Mouse (Mus musculus) layer of hippocampus, adult 9-11 months (tissue): ENCODE data around the gene Mrpl54.

Experiments
- DNase-seq: peaks from one replicate; pipeline ENCODE4 v3.0.0; 2022

Mrpl54 gene

DNA sequence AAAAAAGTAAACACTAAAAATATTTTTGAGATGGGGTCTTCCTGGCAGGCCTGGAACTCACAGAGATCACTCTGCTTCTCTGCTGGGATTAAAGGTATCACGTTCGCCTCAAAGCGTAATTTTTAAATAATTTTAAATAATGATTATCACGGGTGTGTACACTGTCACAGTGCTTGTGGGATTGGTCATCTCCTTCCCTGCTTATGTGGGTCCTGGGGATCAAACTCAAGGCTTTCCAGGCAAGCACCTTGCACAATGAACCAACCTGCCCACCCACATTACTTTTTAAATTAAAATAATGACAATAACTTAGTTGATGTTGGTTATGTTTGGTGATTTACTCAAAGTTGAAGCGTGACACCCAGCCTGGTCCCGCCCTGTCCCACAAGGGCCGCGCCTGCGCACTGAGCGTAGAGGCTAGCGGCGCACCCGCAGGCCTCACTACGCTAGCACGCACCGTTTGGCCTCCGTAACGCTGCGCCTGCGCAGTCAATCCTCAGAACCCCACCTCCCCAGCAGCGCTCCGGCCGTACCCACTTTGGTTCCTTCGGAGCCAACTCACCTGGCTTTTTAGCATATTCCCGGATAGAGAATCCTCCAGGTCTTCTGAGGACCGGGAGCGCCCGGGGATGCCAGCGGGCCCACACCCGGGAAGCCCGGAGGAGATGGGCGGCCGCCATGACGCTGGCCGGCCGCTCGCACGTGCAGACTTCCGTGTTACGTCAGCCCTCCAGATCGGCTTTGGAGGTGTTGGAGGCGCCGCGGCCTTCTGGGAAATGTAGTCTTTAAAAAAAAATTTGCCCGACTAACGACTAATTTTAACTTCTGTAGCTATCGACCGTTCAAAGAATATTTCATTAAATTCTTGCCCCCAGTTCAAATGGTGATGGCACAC is at the start of gene Mrpl54, which contains the start of gene Apba3:
Mrpl54 (minus strand) TSS at position 724 of the 895 bp plus-strand sequence.
Apba3 (plus strand) TSS at position 750 of the 895 bp plus-strand sequence.
- DNase-seq: peak; percentile 96

DNA sequence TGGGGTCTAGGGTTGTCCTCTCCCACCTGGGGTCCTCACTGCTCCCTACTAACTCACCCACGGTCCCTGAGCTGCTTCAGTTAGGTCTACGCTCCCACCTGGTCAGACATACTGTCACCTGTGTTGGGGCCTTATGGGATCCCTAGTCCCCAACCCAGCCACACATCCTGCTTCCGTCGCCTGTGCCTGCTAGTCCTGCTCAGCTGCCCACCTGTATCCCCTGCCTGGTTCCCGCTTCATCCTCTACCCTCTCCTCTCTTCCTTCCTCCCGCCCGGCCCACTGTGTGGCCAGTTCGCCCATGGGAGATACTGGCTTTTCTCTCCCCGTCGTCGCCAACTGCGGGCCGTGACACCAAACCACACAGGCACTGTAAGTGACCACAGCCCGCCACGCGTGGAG is 48.9 kb upstream of the Mrpl54 start:
- no peak for DNase-seq

DNA sequence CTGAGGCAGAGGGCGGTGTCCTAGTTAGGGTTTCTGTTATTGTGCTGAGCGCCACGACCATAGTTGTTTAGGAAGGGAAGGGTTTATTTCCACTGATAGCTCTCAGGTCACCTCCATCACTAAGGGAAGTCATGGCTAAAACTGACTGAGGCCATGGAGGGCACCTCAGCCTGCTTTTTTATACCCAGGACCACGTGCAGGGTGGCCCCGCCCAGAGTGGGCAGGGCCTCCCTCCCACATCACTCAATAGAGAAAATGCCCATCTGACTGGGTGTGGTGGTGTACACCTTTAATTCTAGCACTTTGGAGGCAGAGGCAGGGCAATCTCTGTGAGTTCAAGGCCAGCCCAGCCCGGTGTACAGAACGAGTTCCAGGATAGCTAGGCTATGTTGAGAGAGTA is 47.5 kb upstream of the Mrpl54 start:
- DNase-seq: no peak

DNA sequence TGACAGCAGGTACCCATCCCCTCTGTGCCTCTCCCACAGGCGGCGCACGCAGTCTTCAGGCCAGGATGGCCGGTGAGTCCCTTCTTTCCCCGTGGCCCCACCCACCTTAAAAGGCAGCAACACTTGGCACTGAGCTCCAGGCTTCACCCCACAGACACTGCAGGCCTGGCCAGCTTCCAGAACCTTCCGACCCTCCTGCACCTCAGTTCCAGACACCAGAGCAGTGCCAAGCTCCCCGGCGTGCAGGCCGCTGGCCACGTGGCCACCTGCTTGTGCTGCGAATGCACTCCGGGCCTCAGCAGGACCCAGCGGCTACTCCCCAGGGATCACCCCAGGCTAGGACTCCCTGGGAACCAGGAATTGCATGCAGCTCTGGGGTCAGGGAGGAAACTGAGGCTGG is 46.8 kb upstream of the Mrpl54 start:
- no peak for DNase-seq

DNA sequence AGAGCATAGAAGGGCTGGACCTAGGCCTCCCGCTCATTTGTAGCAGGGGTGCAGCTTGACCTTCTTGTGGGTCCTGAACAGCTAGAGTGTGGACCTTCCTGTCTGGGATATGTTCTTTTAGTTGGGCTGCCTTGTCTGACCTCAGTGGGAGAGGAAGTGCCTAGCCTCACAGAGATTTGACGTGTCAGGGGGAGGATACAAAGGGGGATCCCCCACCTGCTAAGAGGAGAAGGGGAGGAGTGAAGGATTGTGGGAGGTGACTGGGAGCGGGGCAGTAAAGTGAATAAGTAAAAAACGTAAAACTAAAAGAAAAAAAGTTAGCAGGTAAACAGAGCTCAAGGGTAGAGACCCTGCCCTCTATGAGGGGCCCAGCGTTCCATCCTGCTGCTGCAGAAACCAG is 42.8 kb upstream of the Mrpl54 start:
- no peak for DNase-seq

DNA sequence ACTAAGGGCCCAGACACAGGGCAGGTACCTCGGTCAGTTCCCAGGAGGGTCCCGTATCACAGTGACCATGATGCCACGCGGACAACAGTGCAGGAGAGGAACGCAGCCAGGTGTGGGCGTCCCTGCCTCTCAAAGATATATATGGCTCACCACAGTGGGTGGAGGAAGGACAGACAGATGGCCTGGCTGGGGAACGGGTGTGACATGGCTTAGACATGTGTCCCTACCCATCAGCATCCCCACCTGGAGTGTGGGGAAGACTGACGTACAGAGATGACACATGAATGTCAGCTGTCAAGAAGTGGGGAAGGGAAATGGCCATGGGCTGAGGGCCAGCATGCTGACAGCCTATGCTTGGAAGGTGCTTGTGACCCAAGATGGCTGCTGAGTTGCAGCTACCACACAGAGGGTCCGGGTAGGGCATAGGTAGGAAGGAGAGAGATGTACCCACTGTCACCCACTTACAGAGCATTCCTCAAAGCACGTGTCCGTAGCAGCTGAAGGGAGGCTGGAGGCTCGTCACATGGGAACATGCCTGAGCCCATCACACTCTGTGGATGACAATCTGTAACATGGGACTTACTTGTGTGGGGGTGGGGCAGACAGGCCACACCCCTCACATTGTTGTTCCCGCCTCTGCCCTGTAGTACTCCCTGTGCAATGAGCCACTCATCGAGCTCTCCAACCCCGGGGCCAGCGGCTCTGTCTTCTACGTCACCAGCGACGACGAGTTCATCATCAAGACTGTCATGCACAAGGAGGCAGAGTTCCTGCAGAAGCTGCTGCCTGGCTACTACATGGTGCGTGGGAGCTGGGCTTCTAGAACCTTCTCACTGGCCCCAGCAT is 40.3 kb upstream of the Mrpl54 start:
- DNase-seq: peak; percentile 73

DNA sequence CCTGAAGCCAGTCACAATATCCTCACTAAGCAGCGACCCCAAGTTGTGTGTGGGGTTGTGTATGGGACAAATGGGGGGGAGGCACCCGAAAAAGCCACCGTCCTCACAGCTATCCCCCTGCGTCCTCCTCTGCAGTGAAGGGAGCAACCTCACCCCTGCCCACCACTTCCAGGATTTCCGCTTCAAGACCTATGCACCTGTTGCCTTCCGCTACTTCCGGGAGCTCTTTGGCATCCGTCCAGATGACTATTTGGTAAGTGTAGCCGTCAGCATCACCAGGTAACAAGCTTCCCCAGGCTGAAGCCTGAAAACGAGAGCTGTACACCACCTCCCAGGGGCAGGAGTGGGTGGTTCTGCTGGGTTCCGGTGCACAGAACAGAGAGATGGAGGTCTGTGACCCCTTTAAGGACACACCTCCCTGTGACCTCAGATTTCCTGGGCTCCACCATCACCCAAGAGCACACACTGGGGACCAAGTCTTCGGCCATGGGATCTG is 39.5 kb upstream of the Mrpl54 start:
- no peak for DNase-seq

DNA sequence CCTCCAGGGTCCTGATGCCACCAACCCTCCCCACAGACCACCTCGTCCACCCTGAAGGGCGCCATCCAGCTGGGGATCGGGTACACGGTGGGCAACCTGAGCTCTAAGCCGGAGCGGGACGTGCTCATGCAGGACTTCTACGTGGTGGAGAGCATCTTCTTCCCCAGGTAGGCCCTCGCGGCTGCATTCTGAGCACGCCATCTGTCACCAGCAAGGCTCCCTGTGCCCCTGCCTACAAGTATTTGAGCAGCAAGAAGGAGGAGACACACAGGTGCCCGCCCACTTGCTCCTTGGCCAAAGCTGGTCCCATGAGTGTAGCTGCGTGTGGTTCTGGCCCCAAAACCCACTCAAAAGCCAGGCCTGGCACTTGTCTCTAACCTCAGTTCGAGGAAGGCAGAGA is 38.9 kb upstream of the Mrpl54 start:
- DNase-seq: no peak

DNA sequence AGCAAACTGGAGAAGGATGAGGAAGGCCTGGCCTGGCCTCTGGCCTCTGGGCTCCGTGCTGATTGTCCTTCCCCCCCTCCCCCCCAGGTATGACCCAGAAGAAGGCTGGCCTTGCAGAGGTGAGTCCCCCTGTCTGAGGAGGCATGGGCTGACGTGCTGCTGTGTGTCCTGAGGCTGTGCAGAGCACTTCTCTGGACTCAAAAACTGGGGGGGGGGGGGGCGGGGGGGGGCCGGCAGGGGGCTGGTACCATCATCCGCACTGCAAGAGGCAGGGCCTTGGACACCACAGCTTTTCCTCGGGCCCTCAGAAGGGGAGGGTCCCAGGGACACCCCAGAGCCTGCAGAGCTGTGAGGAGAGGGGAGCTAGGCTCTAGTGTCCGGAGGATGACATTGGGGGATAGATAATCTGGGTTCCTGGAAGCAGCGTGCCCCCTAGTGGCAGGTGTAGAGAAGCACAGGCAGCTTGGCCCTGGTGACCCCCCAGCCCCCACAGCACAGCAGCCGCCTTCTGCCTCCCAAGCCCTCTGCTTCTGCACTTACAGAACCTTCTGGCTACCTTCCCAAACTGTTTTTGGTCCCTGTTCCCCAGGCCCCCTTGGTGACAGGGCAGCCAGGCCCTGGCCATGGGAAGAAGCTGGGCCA is 38.0 kb upstream of the Mrpl54 start:
- no peak for DNase-seq

DNA sequence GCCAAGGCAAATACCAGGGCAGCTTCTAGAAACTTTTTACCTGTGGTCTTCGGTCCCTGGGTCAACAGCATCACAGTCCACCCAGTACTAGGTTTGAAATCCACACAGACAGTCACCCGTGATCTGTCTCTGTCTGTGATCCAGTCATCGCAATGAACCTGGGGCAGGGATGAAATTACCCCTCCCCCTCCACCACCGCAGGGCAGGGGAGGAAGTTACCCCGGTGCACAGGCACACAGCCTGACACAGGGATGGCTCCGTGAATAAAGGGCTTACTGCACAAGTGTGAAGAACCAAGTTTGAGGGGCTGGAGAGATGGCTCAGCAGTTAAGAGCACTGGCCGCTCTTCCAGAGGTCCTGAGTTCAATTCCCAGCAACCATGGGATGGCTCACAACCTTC is 37.0 kb upstream of the Mrpl54 start:
- no peak for DNase-seq

DNA sequence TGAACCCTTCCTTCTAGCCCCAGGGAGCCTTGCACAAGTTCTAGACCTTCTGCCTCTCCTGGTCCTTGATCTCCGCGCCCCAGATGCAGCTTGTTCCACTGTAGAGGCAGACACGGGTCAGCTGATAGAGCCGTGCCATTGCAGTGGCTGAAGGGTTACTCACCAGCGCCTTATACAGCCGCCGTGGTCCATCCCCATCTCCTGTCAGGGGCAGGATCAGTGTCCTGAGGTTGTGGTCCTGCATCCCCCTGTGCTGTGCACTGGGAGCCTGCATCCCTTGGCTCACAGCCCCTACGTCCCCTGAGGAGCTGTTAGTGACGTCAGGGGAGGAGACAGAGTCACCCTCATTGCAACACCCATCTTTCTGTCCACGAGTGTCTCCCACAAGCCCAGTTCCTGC is 36.5 kb upstream of the Mrpl54 start:
- no peak for DNase-seq

DNA sequence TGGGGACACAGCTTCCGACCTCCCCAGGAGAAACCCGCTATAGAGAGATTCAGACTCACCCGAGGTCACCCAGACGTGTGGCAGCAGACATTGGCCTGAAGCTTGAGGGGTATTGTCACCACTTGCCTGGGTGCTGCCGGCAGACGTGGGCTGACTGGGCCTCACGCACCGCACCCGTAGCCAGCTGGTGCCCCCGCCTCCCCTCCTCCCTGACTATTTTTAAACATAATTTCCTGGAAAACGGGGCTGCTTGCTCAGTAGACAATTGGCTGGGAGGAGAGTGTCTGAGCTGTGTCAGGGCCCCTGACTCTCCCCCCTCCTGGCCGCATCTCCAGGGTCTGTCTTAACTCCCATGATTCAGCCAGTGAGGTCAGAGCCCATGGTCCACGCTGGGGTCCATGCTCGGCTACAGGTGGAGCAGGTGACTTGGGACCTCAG is 36.1 kb upstream of the Mrpl54 start:
- peak; percentile 69 for DNase-seq

DNA sequence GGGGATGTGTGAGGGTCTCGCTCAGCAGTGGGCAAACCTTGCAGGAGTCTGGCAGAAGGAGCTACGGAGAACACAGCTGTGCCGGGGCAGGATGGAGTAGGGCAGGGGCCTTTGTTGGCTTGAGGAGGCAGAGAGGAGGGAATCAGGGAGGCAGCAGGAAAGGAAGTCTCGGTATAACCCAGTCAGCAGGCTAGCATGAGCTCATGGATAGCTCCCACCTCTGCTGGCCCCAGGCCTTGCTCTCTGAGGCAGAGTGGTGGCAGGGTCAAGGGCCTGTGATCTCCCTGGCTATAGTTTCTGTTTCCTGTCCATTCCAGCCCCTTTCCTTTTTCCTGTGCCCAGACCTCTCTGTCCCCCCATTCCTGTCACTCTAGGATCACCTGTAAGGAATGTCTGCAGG is 35.6 kb upstream of the Mrpl54 start:
- no peak for DNase-seq

DNA sequence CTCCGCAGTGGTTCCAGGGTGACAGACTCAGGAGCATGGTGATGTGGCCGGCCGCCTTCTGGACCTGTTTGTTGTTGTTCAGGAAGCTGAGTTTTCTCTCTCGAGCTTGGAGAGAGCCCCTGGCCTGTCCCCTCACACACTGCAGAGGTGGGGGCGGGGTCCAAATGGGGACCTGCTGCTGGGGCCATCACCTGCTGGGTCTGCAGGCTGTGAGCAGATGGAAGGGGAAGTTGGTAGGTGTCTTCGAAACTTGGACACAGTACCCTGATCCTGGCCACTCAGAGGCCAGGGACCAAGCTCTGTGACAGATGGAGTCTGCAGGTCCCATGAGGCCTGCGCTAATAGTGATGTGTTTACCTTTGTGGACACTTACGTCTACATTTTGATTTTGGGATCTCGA is 34.6 kb upstream of the Mrpl54 start:
- DNase-seq: no peak

DNA sequence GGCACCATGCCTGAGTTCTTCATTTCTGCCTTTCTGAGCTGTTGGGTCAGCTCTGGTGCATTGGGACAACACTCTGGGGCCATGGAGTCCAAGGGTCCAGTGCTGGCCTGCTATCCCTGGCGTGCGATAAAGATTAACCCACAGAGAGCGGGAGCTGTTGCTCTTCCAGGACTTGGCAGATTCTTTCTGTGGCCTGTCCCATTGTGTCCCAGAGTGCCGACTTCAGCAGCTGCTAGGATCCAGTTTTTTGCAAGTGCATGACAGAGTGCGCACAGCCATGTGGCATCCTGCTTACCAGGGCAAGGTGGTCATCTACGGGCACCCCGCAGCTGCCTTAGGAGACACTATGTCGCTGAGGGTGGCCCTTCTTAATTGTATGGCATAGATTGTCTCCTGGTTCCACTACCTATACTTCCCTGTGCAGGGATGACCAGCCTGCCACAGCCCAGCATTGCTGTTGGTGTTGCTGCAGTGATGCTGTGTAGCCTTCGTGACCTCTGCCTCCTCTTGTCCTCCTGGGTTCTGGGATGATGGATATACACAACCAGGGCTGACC is 33.7 kb upstream of the Mrpl54 start:
- no peak for DNase-seq

DNA sequence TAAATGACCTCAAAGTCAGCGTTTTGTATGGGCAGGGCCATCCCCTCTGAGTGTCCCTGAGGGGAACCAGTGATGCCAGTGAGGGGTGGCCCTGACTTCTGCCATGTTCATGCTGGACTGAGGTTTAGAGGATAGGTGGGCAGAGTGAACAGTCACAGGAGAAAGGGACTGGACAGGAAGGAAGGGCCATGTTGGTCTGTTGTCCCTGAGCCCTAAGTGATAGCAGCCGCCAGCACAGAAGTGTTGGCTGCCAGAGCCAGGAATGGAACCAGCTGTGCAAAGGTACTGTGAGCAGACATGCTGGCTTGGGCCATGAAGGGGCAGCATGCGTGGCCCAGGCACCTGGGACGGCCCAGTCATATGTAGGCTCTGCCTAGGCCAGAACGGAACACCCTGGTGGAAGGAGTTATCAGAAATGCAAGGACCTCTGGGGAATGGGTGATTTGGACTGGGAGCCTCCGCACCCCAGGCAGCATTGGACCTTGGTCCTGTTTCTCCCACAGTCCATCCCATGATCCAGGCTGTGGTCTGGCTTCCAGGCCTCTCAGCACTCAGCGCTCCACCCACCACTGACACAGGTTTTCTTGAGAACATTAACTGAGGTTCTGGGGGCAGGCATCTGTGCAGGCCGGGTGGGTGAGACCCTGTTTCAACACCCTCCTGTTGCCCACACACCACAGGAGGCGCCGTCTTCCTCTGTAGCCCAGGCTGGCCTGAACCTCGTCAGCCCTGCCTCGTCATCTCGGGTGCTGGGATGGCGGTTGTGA is 33.0 kb upstream of the Mrpl54 start:
- no peak for DNase-seq

DNA sequence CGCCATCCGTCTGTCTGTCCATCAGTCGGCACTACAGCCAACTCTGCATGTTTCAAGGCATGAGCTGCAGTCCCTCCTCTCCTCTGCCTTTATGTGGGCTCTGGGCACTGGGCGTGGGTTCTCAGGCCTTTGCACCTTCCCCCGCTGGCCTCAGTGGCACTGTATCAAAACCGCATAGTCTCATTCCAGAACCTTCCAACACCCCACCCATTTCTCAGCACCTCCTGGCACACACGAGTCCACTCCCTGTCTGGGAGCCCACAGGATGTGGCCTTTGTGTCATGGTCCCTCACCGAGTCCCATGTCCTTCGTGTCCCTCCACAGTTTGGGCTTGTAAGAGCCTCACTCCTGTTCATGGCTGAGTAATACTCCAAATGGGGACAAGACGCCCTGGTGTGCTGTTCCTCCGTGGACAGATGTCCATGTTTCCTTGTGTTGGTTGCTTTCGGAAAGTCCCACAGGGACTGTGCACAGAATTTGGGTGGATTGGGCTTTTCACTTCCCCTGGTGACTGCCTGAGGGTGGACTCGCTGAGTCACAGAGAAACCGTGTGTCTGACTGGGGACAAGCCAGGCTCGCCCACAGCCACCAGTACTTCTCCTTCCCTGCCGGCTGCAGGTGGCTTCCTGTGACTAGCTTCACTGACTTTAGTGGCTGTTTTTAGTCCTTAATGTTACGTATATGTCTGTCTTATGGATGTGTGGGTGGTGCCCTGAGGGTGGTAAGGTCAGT is 31.8 kb upstream of the Mrpl54 start:
- DNase-seq: peak; percentile 87

DNA sequence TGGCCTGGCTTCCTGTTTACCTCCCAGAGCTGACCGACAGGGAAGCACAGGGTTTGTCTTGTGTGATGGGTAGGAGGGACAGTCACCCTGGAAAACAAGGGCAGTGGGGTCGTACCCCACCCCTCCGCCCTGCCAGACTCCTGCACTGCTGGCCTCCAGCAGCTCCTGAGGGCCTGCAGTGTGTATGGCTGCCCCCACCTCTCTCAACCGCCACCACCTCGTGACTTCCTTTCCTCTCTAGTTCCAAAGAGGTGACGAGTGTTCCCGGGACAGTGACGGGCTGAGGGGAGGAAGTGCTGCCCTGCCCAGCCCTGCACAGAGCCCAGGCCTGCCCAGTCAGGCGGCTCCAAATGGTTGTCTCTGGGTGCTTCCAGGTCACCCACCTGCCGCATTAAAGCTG is 31.1 kb upstream of the Mrpl54 start:
- DNase-seq: no peak

DNA sequence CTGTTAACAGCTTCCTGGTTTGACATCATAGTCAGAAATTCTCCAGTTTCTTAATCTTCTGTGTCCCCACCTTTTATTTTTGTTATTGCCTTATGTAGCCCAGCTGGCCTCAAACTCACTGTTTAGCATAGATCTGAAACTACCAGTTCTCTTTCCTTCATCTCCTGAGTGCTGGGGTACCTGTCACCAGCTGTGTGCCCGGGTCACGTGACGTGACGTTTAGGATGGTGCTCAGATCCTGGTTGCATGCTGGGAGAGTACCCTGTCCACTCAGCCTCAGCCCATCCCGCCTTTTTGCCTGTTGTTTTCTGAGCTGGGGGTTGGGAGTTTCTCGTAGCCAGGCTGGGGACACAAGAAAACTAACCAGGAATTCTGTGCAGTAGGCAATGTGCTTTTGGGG is 30.5 kb upstream of the Mrpl54 start:
- DNase-seq: no peak

DNA sequence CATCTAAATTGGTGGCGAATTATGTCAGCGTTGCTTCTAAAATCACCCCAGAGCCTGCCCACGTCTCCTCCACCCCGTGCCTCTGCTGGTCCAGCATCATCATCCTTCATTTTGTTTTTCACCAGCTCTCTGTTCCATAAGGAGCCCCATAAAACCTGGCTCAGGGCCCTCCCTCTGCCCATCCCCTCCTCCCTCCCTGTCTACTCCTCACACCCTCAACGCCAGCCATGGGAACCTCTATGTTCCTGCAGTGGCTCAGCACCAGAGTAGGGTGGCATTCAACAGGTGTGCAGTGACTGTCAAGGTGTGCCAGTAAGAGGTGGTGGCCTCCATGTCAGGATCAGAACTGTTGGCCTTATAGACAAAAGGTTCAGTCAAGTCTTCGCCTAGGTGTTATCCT is 28.5 kb upstream of the Mrpl54 start:
- DNase-seq: no peak

DNA sequence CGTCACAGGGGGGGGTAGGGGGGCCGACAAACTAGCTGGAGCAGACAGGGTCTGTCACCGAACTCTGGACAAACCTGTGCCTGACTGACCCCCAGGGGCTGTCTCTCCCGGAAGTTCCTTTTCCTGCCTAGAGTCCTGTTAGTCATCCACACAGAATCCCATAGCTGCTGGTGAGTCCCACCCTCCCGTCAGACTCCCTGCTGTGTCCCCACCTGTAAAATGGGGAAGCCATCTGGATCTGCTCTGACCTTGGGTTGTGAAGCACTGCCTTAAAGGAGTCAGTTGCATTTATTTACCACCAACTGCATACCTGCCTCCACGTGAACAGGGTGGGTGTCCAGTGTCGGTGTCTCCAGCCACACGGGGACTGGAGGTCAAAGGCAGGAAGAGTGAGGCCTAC is 27.7 kb upstream of the Mrpl54 start:
- no peak for DNase-seq
